Mouse (Mus musculus) lung, adult 2 months (tissue): ENCODE measurements around the gene Zfp688. TPM values are rescaled to one million over a fixed set of nuclear protein-coding genes. Genes with fewer than 3 reads are reported as not detected.
"Not testable (repeated sequence)": the region's sequence is repeated elsewhere in the genome, so short reads cannot be mapped to it uniquely, and the experiment has no call there.

Experiments
- DNase-seq: peaks from one replicate; pipeline ENCODE4 v3.0.0; 2022
- H3K4me1 ChIP-seq: fragments of 200-500 bp; 2 replicates; pipeline ENCODE4 v1.6.1; 2011; ENCODE audit warnings: low read length; ENCODE audit not compliant: control insufficient read depth, insufficient read depth
- H3K4me3 ChIP-seq: fragments of 200-500 bp; replicated peaks from 2 replicates; pipeline ENCODE3; 2011; ENCODE audit warnings: low read depth, mild to moderate bottlenecking, control low read depth, low read length; ENCODE audit errors: extremely low read depth
- CTCF ChIP-seq: fragments of 200-500 bp; IDR thresholded peaks from 2 replicates; pipeline ENCODE4 v1.5.1; 2011; ENCODE audit warnings: mild to moderate bottlenecking, low read length, control low read depth; ENCODE audit not compliant: insufficient read depth
- POLR2A ChIP-seq: fragments of 200-500 bp; IDR thresholded peaks from 2 replicates; pipeline ENCODE4 v1.6.1; 2011; ENCODE audit warnings: low read depth, mild to moderate bottlenecking, control low read depth, low read length, borderline replicate concordance; ENCODE audit errors: extremely low read depth
- WGBS: fragments of 180-500 bp; shearing (Covaris S2); methylation state at CpG from one replicate; pipeline ENCODE4 v1.1.7; 2018; 5-methylcytosine and 5-hydroxymethylcytosine counted together
- polyA plus RNA-seq: library from polyadenylated mRNA; depleted of rRNA; stranded (reverse); fragments of >200 nt; gene quantifications from 2 replicates; pipeline ENCODE4 v1.2.3, GENCODE M21; 2012; rRNA removed

Zfp688 gene
- polyA plus RNA-seq, result 22.6 and 23.0 TPM in 2 replicates

- peak within 1 kb of the TSS; percentile 78 for H3K4me3 ChIP-seq
- DNase-seq, result peak; percentile 98
- 1% methylated on average over 48 of the region's 48 CpGs for WGBS
Observed at GRCm38 (mm10) chr7:127421388-127422191, at the start of gene Zfp688. Gene Zfp688 (minus strand): TSS chr7:127422068.

GRCm38 (mm10) chr7:127471646-127472010, 49.8 kb upstream of the Zfp688 start:
- Histone ChIP-seq H3K4me1 (peaks cover 9% of the 10 kb centered on the region), H3K4me3 (peak overlapping the region; percentile 89)
- WGBS, result under 1% methylated on average over 25 of the region's 25 CpGs
- no peak for DNase-seq
- TF ChIP-seq CTCF (no peak), POLR2A (no peak)

More at GRCm38 (mm10) chr7:127421388-127422191, at the start of gene Zfp688:
- TF ChIP-seq CTCF (no peak), POLR2A (peak; percentile 84; the same call in 1 of the 2 replicates)
- H3K4me1 ChIP-seq, result peaks cover 3% of the 10 kb centered on the region

GRCm38 (mm10) chr7:127470743-127471645, 49.1 kb upstream of the Zfp688 start:
- Histone ChIP-seq H3K4me1 (peaks cover 9% of the 10 kb centered on the region), H3K4me3 (peak overlapping the region; percentile 89)
- under 1% methylated on average over 45 of the region's 46 CpGs for WGBS

GRCm38 (mm10) chr7:127470011-127470715, 48.3 kb upstream of the Zfp688 start:
- Histone ChIP-seq H3K4me3 (peak overlapping the region; percentile 89), H3K4me1 (peaks cover 9% of the 10 kb centered on the region)
- DNase-seq, result peak; percentile 36
- 8% methylated on average over 10 of the region's 10 CpGs for WGBS
- TF ChIP-seq CTCF (no peak), POLR2A (no peak)

More at GRCm38 (mm10) chr7:127470743-127471645, 49.1 kb upstream of the Zfp688 start:
- TF ChIP-seq POLR2A (peak; percentile 69; the same call in 1 of the 2 replicates), CTCF (no peak)
- DNase-seq, result peak; percentile 83

- Histone ChIP-seq H3K4me3 (no peak overlapping the region), H3K4me1 (peaks cover 5% of the 10 kb centered on the region)
- TF ChIP-seq POLR2A, result no peak
- no peak for TF ChIP-seq CTCF
- DNase-seq, result no peak
- 81% methylated on average over 4 of the region's 4 CpGs for WGBS
Observed at GRCm38 (mm10) chr7:127466606-127467005, 44.7 kb upstream of the Zfp688 start.

GRCm38 (mm10) chr7:127465670-127466069, 43.8 kb upstream of the Zfp688 start:
- DNase-seq, H3K4me3 ChIP-seq, H3K4me1 ChIP-seq: not testable (repeated sequence)
- 99% methylated on average over 2 of the region's 2 CpGs for WGBS

- TF ChIP-seq POLR2A (no peak), CTCF (no peak)
- no peak for DNase-seq
- Histone ChIP-seq H3K4me3 (no peak overlapping the region), H3K4me1 (peaks cover 4% of the 10 kb centered on the region)
- 92% methylated on average over 3 of the region's 3 CpGs for WGBS
Observed at GRCm38 (mm10) chr7:127465191-127465590, 43.3 kb upstream of the Zfp688 start.

GRCm38 (mm10) chr7:127459311-127459710, 37.4 kb upstream of the Zfp688 start, which contains the start of gene Prr14:
Gene Prr14 (plus strand): TSS chr7:127459611.
- DNase-seq, H3K4me1 ChIP-seq, H3K4me3 ChIP-seq: not testable (repeated sequence)
- 95% methylated on average over 8 of the region's 8 CpGs for WGBS

- 75% methylated on average over 3 of the region's 3 CpGs for WGBS
- DNase-seq, result not testable (repeated sequence)
Observed at GRCm38 (mm10) chr7:127458371-127459122, 36.7 kb upstream of the Zfp688 start.

More at GRCm38 (mm10) chr7:127458371-127459122, 36.7 kb upstream of the Zfp688 start:
- not testable (repeated sequence) for H3K4me3 ChIP-seq, H3K4me1 ChIP-seq
